Mouse (Mus musculus) CD4-positive, CD25-positive, alpha-beta regulatory T cell (primary cell): ENCODE measurements around the gene Zfp932. TPM values are rescaled to one million over a fixed set of nuclear protein-coding genes. Genes with fewer than 3 reads are reported as not detected.

Experiments used
- polyA plus RNA-seq: library from polyadenylated mRNA; unstranded; fragments of 100-300 nt; shearing (Covaris generic); gene quantifications from one replicate; pipeline ENCODE4 v1.2.1, GENCODE M21; 2017

Gene Zfp932
- 25.4 TPM for polyA plus RNA-seq

GRCm38 (mm10) chr5:109996026-109996937 is at the start of gene Zfp932:
Gene Zfp932, plus strand, starts transcription at chr5:109996521.

Other genes starting within 250 kb of the Zfp932 start
- 18.9 TPM for gene 4930522L14Rik, start 244.6 kb upstream of the Zfp932 start, polyA plus RNA-seq
- 16.0 TPM for gene Gm15446, start 73.1 kb upstream of the Zfp932 start, polyA plus RNA-seq
- 11.7 TPM for gene Gm17655, start 76.0 kb downstream of the Zfp932 start, polyA plus RNA-seq
- gene Gm35315, start 97.9 kb downstream of the Zfp932 start, polyA plus RNA-seq, result 3.0 TPM
- gene Plcxd1, start 103.4 kb downstream of the Zfp932 start, polyA plus RNA-seq, result 2.4 TPM
- gene Gtpbp6, start 111.7 kb downstream of the Zfp932 start, polyA plus RNA-seq, result 68.5 TPM
- gene Zfp605, start 113.6 kb downstream of the Zfp932 start, polyA plus RNA-seq, result 5.7 TPM
- 68.4 TPM for gene Chfr, start 139.3 kb downstream of the Zfp932 start, polyA plus RNA-seq
- gene Golga3, start 180.2 kb downstream of the Zfp932 start, polyA plus RNA-seq, result 29.1 TPM
- 51.2 TPM for gene Ankle2, start 234.5 kb downstream of the Zfp932 start, polyA plus RNA-seq